Mouse (Mus musculus) bone marrow, adult 2 months (tissue): ENCODE measurements around the gene Gm10961. TPM values are rescaled to one million over a fixed set of nuclear protein-coding genes. Genes with fewer than 3 reads are reported as not detected.
A peak's percentile ranks its signal among the peaks of the same experiment; 100 is the strongest.

Experiments
- H3K27ac ChIP-seq: fragments of 200-500 bp; 2 replicates; pipeline ENCODE4 v1.5.1; 2012; ENCODE audit warnings: low read depth, mild to moderate bottlenecking, control low read depth, inconsistent platforms, low read length; ENCODE audit not compliant: control insufficient read depth, poor library complexity, insufficient read depth
- H3K4me1 ChIP-seq: fragments of 200-500 bp; 2 replicates; pipeline ENCODE4 v1.6.1; 2011; ENCODE audit warnings: low read length; ENCODE audit not compliant: control insufficient read depth, insufficient read depth
- H3K4me3 ChIP-seq: fragments of 200-500 bp; replicated peaks from 2 replicates; pipeline ENCODE3; 2011; ENCODE audit warnings: mild to moderate bottlenecking, low read depth, low read length, control low read depth; ENCODE audit not compliant: control insufficient read depth
- CTCF ChIP-seq: fragments of 200-500 bp; IDR thresholded peaks from 2 replicates; pipeline ENCODE4 v1.5.1; 2011; ENCODE audit warnings: low read length, control low read depth; ENCODE audit not compliant: control insufficient read depth, insufficient read depth
- POLR2A ChIP-seq: fragments of 200-500 bp; IDR thresholded peaks from 2 replicates; pipeline ENCODE4 v1.6.1; 2011; ENCODE audit warnings: low read depth, mild to moderate bottlenecking, control low read depth, low read length, borderline replicate concordance; ENCODE audit not compliant: control insufficient read depth
- WGBS: fragments of 180-500 bp; shearing (Covaris S2); methylation state at CpG from one replicate; pipeline ENCODE4 v1.1.7; 2018; 5-methylcytosine and 5-hydroxymethylcytosine counted together
- polyA plus RNA-seq: library from polyadenylated mRNA; stranded (reverse); fragments of >200 nt; gene quantifications from 2 replicates; pipeline ENCODE4 v1.2.4, GENCODE M21; 2011; ENCODE audit warnings: low replicate concordance; ENCODE audit not compliant: missing spikeins, insufficient read depth, insufficient read length

Gm10961 gene
- polyA plus RNA-seq, 1 experiment = not detected

- H3K27ac ChIP-seq = no peak overlapping the region
- WGBS = 95% methylated on average over 7 of the region's 7 CpGs
- no peaks in the 10 kb centered on the region for H3K4me1 ChIP-seq
- TF ChIP-seq CTCF (no peak), POLR2A (no peak)
- no peak overlapping the region for H3K4me3 ChIP-seq
Measured at GRCm38 (mm10) chr3:107622537-107622936, 8.6 kb upstream of the Gm10961 start.

- WGBS = 84% methylated on average over 8 of the region's 8 CpGs
- Histone ChIP-seq H3K27ac (no peak overlapping the region), H3K4me1 (no peaks in the 10 kb centered on the region), H3K4me3 (no peak overlapping the region)
- TF ChIP-seq POLR2A (no peak), CTCF (no peak)
Measured at GRCm38 (mm10) chr3:107624424-107624823, 6.7 kb upstream of the Gm10961 start.

- no peak overlapping the region for H3K4me3 ChIP-seq
- no peak overlapping the region for H3K27ac ChIP-seq
- no peak for TF ChIP-seq POLR2A
- no peak for TF ChIP-seq CTCF
- 83% methylated on average over 8 of the region's 8 CpGs for whole genome bisulfite sequencing
- H3K4me1 ChIP-seq = no peaks in the 10 kb centered on the region
Measured at GRCm38 (mm10) chr3:107625536-107625935, 5.6 kb upstream of the Gm10961 start.

- H3K4me1 ChIP-seq = no peaks in the 10 kb centered on the region
- no peak overlapping the region for H3K4me3 ChIP-seq
- TF ChIP-seq POLR2A (no peak), CTCF (no peak)
- WGBS = 91% methylated on average over 8 of the region's 8 CpGs
- H3K27ac ChIP-seq = no peak overlapping the region
Measured at GRCm38 (mm10) chr3:107626751-107627150, 4.4 kb upstream of the Gm10961 start.

GRCm38 (mm10) chr3:107627641-107628040 is 3.5 kb upstream of the Gm10961 start:
- WGBS = 90% methylated on average over 7 of the region's 7 CpGs

GRCm38 (mm10) chr3:107628551-107628950 is 2.6 kb upstream of the Gm10961 start:
- no peak overlapping the region for H3K27ac ChIP-seq
- H3K4me3 ChIP-seq = no peak overlapping the region
- TF ChIP-seq CTCF (no peak), POLR2A (no peak)
- WGBS = 90% methylated on average over 2 of the region's 2 CpGs
- no peaks in the 10 kb centered on the region for H3K4me1 ChIP-seq

More at GRCm38 (mm10) chr3:107627641-107628040, 3.5 kb upstream of the Gm10961 start:
- Histone ChIP-seq H3K4me1 (no peaks in the 10 kb centered on the region), H3K4me3 (no peak overlapping the region), H3K27ac (no peak overlapping the region)
- TF ChIP-seq POLR2A (no peak), CTCF (no peak)

- WGBS = 84% methylated on average over 4 of the region's 4 CpGs
- Histone ChIP-seq H3K27ac (no peak overlapping the region), H3K4me1 (no peaks in the 10 kb centered on the region), H3K4me3 (no peak overlapping the region)
- TF ChIP-seq POLR2A (no peak), CTCF (no peak)
Measured at GRCm38 (mm10) chr3:107629411-107629810, 1.7 kb upstream of the Gm10961 start.

GRCm38 (mm10) chr3:107631523-107631958 is 419 bp downstream of the Gm10961 start, which contains the start of gene Strip1:
Gene Strip1 (minus strand): TSS chr3:107631694.
- TF ChIP-seq POLR2A = peak; percentile 74; the same call in 1 of the 2 replicates
- TF ChIP-seq CTCF = no peak
- under 1% methylated on average over 35 of the region's 35 CpGs for WGBS
- peak within 1 kb of the TSS; percentile 90 for H3K4me3 ChIP-seq
- H3K4me1 ChIP-seq = no peaks in the 10 kb centered on the region
- peak within 1 kb of the TSS; percentile 93 for H3K27ac ChIP-seq

GRCm38 (mm10) chr3:107632786-107633185 is 1.7 kb downstream of the Gm10961 start:
- WGBS = 90% methylated on average over 4 of the region's 4 CpGs
- no peaks in the 10 kb centered on the region for H3K4me1 ChIP-seq
- TF ChIP-seq CTCF = no peak
- TF ChIP-seq POLR2A = no peak
- H3K27ac ChIP-seq = no peak overlapping the region
- H3K4me3 ChIP-seq = no peak overlapping the region
